Mouse (Mus musculus) naive thymus-derived CD4-positive, alpha-beta T cell, adult 2 months (primary cell): ENCODE results near the gene Gm27179.
"Not testable (repeated sequence)": the region's sequence is repeated elsewhere in the genome, so short reads cannot be mapped to it uniquely, and the experiment has no call there.

Source experiments
- DNase-seq: peaks from one replicate; pipeline ENCODE4 v3.0.0-alpha.2; 2011; ENCODE audit warnings: low read depth

Gene Gm27179

GRCm38 (mm10) chr14:69512449-69512848 lies at the start of gene Gm27179:
Gm27179 (minus strand) TSS chr14:69512549.
- not testable (repeated sequence) for DNase-seq

- not testable (repeated sequence) for DNase-seq
These were observed 45.2 kb upstream of the Gm27179 start for GRCm38 (mm10) chr14:69557550-69557949.

DNA sequence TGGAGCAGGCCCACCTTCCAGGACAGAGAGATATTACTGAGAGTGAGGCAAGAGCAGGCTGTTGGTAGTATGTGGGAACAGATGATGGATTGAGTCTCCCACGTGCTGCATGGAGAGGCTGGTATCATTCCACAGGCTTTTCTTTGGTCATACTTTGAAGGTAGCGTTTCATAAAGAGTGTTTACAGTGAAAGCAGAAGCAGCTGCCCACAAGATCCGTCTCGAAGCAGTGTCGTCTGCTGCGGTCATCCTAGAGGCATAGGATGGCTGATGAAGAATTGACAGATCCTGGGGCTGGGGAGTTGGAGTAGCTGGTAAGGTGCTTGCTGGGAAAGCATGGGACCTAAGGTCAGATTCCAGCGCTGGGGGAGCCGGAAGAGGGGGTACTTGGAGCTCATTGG lies 44.5 kb upstream of the Gm27179 start:
- DNase-seq: not testable (repeated sequence)

GRCm38 (mm10) chr14:69555110-69555831 lies 42.9 kb upstream of the Gm27179 start, which contains the start of gene Entpd4b:
Entpd4b (plus strand) TSS chr14:69555424.
- DNase-seq: not testable (repeated sequence)

DNA sequence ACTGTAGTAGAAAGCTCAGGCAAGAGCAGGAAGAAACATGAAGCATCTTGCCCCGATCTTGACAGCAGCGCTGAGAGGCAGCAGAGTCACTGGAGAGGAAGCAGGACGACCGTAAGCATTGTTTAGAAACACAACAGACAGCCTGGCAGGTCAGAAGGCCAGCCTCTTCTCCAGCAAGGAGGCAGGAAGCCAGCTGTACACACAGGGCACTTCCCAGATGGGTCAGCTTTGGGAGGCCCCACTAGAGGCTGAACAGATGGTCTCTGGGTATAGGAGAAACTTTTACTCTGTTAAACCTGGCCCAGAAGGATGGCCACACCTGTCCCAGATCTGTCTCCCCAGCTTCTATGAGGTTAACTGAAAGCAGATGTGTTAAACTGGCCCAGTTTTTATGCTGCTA lies 35.0 kb upstream of the Gm27179 start:
- DNase-seq: not testable (repeated sequence)

- not testable (repeated sequence) for DNase-seq
These were observed 32.7 kb upstream of the Gm27179 start for GRCm38 (mm10) chr14:69545052-69545451.

DNA sequence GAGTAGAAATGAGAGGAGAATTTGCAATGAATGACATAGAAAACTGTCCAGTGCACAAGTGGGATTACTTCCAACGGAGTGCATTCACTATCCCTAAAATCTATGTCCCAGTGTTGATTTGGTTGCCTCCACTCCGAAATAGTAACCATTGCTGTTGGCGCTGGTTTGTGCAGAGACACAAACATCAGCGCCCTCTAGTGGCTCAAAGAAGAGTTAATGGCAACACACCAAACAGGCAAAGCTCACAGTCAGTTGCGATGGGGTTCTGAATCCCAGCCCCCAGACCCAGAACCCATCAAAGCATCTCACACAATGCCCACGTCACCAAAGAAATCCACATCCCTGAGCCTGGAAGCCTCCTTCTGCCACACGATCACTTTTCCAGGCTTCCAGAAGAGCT lies 31.7 kb upstream of the Gm27179 start:
- not testable (repeated sequence) for DNase-seq

- not testable (repeated sequence) for DNase-seq
These were observed 30.3 kb upstream of the Gm27179 start for GRCm38 (mm10) chr14:69542695-69543094.

- DNase-seq: not testable (repeated sequence)
These were observed 27.8 kb upstream of the Gm27179 start for GRCm38 (mm10) chr14:69540113-69540512.

DNA sequence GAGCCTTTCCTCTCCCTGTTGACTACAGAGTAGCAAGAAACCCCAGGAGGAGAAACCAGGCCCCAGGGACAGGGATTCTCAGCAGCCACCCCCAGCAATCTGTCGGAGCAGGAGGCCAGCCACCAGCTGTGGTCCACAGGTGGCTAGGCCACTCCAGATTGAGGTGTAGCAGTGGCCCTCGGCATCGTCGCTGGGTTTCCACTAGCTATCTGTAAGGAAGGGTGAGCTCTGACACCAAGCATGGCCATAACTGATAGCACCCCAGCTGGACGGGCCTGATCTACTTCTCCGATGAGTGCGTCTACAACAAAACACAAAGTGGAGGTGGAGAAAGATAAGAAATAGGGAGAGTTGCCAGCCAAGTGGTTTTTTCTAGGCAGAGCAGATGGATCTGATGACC lies 24.2 kb upstream of the Gm27179 start:
- not testable (repeated sequence) for DNase-seq

DNA sequence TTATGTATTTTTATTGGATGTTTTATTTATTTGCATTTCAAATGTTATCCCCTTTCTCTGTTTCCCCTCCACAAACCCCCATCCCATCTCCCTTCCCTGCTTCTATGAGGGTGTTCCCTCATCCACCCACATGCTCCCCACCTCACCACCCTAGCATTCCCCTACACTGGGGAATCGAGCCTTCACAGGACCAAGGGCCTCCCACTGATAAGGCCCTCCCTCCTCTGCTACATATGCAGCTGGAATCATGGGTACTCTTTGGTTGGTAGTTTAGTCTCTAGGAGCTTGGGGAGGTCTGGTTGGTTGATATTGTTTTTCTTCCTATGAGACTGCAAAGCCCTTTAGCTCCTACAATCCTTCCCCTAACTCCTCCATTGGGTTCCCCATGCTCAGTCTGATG lies 13.9 kb upstream of the Gm27179 start:
- DNase-seq: not testable (repeated sequence)

DNA sequence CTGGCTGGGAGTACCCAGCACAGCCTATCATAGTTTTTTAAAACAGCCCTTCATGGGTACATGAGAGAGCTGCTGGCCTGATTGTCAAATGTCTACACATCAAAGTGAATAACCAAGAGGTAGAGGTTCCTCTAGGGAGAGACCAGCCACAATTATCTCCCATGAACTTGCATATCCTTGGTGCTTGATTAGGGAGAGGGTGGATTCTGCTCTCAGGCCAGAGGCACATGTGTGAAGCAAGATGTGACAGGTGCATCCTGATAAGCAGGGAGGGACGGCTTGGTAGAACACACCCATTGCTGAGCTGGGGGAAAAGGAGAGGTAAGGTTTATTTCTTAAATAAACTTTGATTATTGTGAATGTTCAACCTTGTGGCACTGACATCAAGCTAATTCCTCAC lies 10.7 kb upstream of the Gm27179 start:
- not testable (repeated sequence) for DNase-seq

GRCm38 (mm10) chr14:69520810-69521209 lies 8.5 kb upstream of the Gm27179 start:
- DNase-seq: not testable (repeated sequence)

DNA sequence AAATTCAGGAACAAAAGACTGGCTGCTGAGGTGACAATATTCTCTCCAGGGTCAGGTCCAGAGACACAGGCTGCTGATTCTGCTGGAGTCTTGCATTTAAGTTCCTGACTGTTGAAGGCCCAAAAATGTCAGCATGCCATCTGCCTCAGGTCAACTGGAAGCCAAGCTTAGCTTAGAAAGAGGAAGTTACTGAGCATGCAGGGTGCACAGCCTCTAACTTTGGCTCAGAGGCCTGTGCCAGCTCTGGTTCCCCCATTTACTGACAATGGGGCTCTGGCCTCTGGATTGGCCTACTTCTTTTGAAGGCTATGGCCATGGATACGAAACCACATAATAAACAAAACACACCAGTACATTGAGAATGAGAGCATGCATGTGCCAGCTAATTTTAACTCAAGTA lies 5.3 kb downstream of the Gm27179 start:
- DNase-seq: not testable (repeated sequence)

GRCm38 (mm10) chr14:69503174-69503573 lies 9.2 kb downstream of the Gm27179 start, which contains the start of gene Gm16867:
Gm16867 (minus strand) TSS chr14:69503362.
- not testable (repeated sequence) for DNase-seq

DNA sequence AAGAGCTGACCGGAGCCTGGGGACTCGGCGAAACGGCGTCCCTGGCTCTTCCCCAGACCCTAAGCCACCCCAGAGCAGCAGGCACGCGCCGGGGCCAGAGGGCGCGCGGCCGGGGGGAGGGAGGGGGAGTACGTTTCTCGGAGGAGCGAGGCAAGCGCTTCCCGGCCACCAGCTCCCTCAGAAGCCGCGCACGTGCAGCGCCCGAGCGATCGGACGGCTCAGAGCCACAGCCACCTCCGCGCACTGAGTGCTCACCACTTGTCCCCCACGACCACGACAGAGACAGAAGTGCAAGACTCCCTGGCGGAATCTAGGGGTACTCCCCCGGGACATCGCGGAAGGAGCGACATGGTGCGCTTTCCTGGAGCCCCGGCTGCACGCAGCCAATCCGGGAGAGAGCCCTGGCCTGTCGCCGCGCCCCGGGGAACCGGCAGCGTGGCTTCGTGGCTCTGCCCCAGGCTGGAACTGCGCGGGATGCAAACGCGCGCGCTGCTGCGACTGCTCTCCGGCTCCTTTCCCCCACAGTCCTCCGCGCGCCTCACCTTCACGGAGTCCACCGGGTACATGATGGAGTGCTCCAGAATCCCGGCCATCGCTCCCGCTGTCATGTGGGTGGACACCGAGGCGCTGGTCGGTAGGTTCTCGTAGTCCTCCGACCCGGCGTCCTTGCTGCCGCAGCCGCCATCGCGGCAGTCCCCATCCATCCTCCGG lies 9.8 kb downstream of the Gm27179 start:
- DNase-seq: not testable (repeated sequence)

DNA sequence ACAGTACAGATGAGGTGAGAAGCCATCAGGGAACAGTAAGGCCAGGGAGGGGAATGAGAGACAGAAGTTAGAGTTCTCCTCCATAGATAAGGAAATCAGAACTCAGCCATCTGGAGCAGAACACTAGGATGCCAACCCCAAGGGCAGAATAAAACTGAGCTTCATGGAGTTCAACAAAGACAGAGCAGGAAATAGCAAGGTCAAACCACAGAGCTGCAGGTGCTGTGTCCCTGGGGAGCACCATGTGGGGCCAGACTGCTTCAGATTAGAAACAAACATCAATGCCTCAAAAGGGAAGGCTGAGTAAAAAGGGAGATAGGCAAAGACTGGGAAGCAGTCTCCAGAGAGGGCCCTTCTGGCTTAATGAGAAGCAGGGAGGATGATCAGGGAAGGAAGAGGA lies 16.1 kb downstream of the Gm27179 start:
- not testable (repeated sequence) for DNase-seq

- DNase-seq: not testable (repeated sequence)
These were observed 17.4 kb downstream of the Gm27179 start for GRCm38 (mm10) chr14:69494946-69495345.

DNA sequence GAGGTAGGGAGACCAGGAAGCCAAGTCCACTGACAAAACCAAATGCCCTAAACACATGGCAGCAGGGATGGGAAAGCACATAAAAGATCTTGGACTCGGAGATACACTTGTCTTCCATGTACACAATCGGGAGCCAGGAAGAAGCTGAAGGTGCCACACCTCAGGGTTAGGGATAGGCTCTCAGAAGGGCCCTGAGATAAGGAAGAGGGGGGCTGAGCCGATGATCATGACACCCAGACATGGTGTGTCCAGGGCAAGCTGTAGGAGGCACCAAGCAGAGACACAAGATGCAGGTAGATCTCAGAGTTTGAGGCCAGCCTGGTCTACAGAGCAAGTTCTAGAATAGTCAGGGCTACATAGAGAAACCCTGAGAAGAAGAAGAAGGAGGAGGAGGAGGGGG lies 17.8 kb downstream of the Gm27179 start:
- not testable (repeated sequence) for DNase-seq

DNA sequence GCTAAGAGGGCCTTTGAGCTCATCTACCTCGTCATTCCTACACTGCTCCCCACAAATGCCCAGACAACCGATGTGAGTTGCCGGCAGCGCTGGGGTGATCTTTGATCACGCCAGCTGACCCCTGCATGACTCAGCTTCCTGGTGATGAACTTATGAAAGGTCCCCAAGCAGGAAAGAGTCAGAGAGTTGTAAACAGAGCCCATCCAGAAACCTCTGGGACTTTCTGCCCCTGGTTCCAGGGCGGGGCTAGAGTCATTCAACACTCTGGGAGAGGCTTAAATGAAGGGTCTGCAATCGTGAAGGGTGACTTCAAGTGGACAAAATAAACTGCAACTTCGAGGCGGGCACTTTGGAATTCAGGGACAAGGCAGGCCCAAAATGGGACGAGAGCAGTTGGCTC lies 24.3 kb downstream of the Gm27179 start:
- not testable (repeated sequence) for DNase-seq

GRCm38 (mm10) chr14:69485466-69486135 lies 26.7 kb downstream of the Gm27179 start:
- DNase-seq: not testable (repeated sequence)

DNA sequence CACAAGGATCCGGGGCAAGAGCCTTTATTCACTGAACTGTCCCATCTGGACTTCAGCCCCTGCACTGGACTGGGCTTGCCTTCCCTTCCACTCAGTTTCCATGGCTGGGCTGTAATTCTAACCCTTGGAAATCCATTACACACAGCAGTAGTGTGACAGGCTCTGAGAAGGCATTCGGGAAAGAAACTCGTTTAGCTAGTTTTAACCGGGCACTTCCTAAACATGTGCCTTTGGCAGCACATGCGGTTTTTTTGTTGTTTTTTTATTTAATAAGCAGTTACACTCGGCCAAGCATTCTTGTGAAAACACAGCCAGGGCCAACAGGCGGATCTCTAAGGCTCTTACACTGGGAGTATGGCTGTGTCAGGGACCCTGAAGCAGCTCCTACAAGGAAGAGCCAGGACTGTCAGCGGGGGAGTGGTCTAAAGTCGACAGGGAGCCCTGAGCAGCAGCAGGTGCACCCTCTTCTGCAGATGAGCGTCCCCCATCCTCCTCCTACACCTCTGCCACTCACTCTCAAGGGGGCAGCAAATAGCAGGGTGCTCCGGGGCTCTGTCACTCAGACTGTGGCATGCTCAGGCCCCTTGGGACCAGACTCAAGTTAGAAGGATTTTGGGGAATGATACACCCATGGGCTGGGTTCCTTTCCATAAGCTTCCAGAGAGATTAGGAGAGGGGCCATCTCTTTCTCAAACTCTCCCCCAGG lies 38.3 kb downstream of the Gm27179 start:
- DNase-seq: not testable (repeated sequence)
